Mouse (Mus musculus): ENCODE measurements around the gene Pcbp4. TPM values are rescaled to one million over a fixed set of nuclear protein-coding genes. Genes with fewer than 3 reads are reported as not detected.

The Pcbp4 gene
- polyA plus RNA-seq, 1 experiment from 2014 or later, result 32.6 TPM

GRCm38 (mm10) chr9:106451899-106452298 lies 1.2 kb upstream of the Pcbp4 start:
- ATAC-seq, result no peak
- H3K27me3 ChIP-seq (replicated peaks; ENCODE audit: control insufficient read depth, insufficient read depth, low read length), result no peaks in the 10 kb centered on the region
- H3K4me1 ChIP-seq (ENCODE audit: control insufficient read depth, insufficient read depth, low read length), result peaks cover 65% of the 10 kb centered on the region
- H3K4me3 ChIP-seq (ENCODE audit: low read length), result no peak overlapping the region
- H3K4me2 ChIP-seq (ENCODE audit: low read depth, low read length), result no peak overlapping the region
- no peaks in the 10 kb centered on the region for H3K36me3 ChIP-seq (ENCODE audit: control insufficient read depth, insufficient read depth, low read length)
- H3K9me3 ChIP-seq (ENCODE audit: control insufficient read depth, low read length), result no peaks in the 10 kb centered on the region
- WGBS, result 55% methylated on average over 2 of the region's 2 CpGs
- H3K27ac ChIP-seq (ENCODE audit: low read length), result no peak overlapping the region
- no peak overlapping the region for H3K9ac ChIP-seq (ENCODE audit: low read depth, low read length)

- Histone ChIP-seq H3K4me1 (ENCODE audit: control insufficient read depth, insufficient read depth, low read length) (peaks cover 70% of the 10 kb centered on the region), H3K9me3 (ENCODE audit: control insufficient read depth, low read length) (no peaks in the 10 kb centered on the region), H3K36me3 (ENCODE audit: control insufficient read depth, insufficient read depth, low read length) (no peaks in the 10 kb centered on the region), H3K27ac (ENCODE audit: low read length) (0 out of 2 replicates have a peak overlapping the region, but pooled peaks have one; percentile 7), H3K9ac (ENCODE audit: low read depth, low read length) (no peak overlapping the region), H3K4me2 (ENCODE audit: low read depth, low read length) (no peak overlapping the region), H3K27me3 (replicated peaks; ENCODE audit: control insufficient read depth, insufficient read depth, low read length) (no peaks in the 10 kb centered on the region), H3K4me3 (ENCODE audit: low read length) (no peak overlapping the region)
- WGBS, result 40% methylated on average over 6 of the region's 6 CpGs
- no peak for ATAC-seq
Measured at GRCm38 (mm10) chr9:106452351-106452750, 740 bp upstream of the Pcbp4 start.

GRCm38 (mm10) chr9:106452821-106453220 lies 270 bp upstream of the Pcbp4 start:
- Histone ChIP-seq H3K36me3 (ENCODE audit: control insufficient read depth, insufficient read depth, low read length) (no peaks in the 10 kb centered on the region), H3K4me2 (ENCODE audit: low read depth, low read length) (peak overlapping the region; percentile 97), H3K27me3 (replicated peaks; ENCODE audit: control insufficient read depth, insufficient read depth, low read length) (no peaks in the 10 kb centered on the region), H3K4me1 (ENCODE audit: control insufficient read depth, insufficient read depth, low read length) (peaks cover 70% of the 10 kb centered on the region), H3K4me3 (ENCODE audit: low read length) (peak overlapping the region; percentile 71), H3K27ac (ENCODE audit: low read length) (0 out of 2 replicates have a peak overlapping the region, but pooled peaks have one; percentile 7), H3K9me3 (ENCODE audit: control insufficient read depth, low read length) (no peaks in the 10 kb centered on the region), H3K9ac (ENCODE audit: low read depth, low read length) (peak overlapping the region; percentile 83; the same call in 1 of the 2 replicates)
- ATAC-seq, result no peak
- 10% methylated on average over 7 of the region's 7 CpGs for WGBS

GRCm38 (mm10) chr9:106454071-106454761 lies 1.1 kb downstream of the Pcbp4 start:
- Histone ChIP-seq H3K9ac (ENCODE audit: low read depth, low read length) (peak overlapping the region; percentile 81), H3K27me3 (replicated peaks; ENCODE audit: control insufficient read depth, insufficient read depth, low read length) (no peaks in the 10 kb centered on the region), H3K9me3 (ENCODE audit: control insufficient read depth, low read length) (no peaks in the 10 kb centered on the region), H3K4me2 (ENCODE audit: low read depth, low read length) (peak overlapping the region; percentile 97), H3K27ac (ENCODE audit: low read length) (peak overlapping the region; percentile 63), H3K36me3 (ENCODE audit: control insufficient read depth, insufficient read depth, low read length) (no peaks in the 10 kb centered on the region), H3K4me3 (ENCODE audit: low read length) (peak overlapping the region; percentile 71), H3K4me1 (ENCODE audit: control insufficient read depth, insufficient read depth, low read length) (peaks cover 58% of the 10 kb centered on the region)
- WGBS, result 4% methylated on average over 19 of the region's 20 CpGs
- peak; percentile 23 for ATAC-seq

GRCm38 (mm10) chr9:106454888-106455681 lies 2.0 kb downstream of the Pcbp4 start:
- no peaks in the 10 kb centered on the region for H3K27me3 ChIP-seq (replicated peaks; ENCODE audit: control insufficient read depth, insufficient read depth, low read length)
- peak overlapping the region; percentile 71 for H3K4me3 ChIP-seq (ENCODE audit: low read length)
- no peak for ATAC-seq
- H3K9ac ChIP-seq (ENCODE audit: low read depth, low read length), result peak overlapping the region; percentile 81
- WGBS, result 9% methylated on average over 17 of the region's 17 CpGs
- H3K4me1 ChIP-seq (ENCODE audit: control insufficient read depth, insufficient read depth, low read length), result peaks cover 53% of the 10 kb centered on the region
- H3K9me3 ChIP-seq (ENCODE audit: control insufficient read depth, low read length), result no peaks in the 10 kb centered on the region
- peak overlapping the region; percentile 97 for H3K4me2 ChIP-seq (ENCODE audit: low read depth, low read length)
- peak overlapping the region; percentile 55; the same call in 1 of the 2 replicates for H3K27ac ChIP-seq (ENCODE audit: low read length)
- no peaks in the 10 kb centered on the region for H3K36me3 ChIP-seq (ENCODE audit: control insufficient read depth, insufficient read depth, low read length)

- H3K9ac ChIP-seq (ENCODE audit: low read depth, low read length), result peak overlapping the region; percentile 32
- H3K9me3 ChIP-seq (ENCODE audit: control insufficient read depth, low read length), result no peaks in the 10 kb centered on the region
- 47% methylated on average over 15 of the region's 15 CpGs for WGBS
- no peaks in the 10 kb centered on the region for H3K27me3 ChIP-seq (replicated peaks; ENCODE audit: control insufficient read depth, insufficient read depth, low read length)
- H3K4me1 ChIP-seq (ENCODE audit: control insufficient read depth, insufficient read depth, low read length), result peaks cover 41% of the 10 kb centered on the region
- H3K4me3 ChIP-seq (ENCODE audit: low read length), result no peak overlapping the region
- H3K4me2 ChIP-seq (ENCODE audit: low read depth, low read length), result peak overlapping the region; percentile 1
- peak overlapping the region; percentile 26; the same call in 1 of the 2 replicates for H3K27ac ChIP-seq (ENCODE audit: low read length)
- ATAC-seq, result no peak
- H3K36me3 ChIP-seq (ENCODE audit: control insufficient read depth, insufficient read depth, low read length), result no peaks in the 10 kb centered on the region
Measured at GRCm38 (mm10) chr9:106456325-106457162, 3.5 kb downstream of the Pcbp4 start.

GRCm38 (mm10) chr9:106457163-106457559 lies 4.1 kb downstream of the Pcbp4 start:
- 0 out of 2 replicates have a peak overlapping the region, but pooled peaks have one; percentile 1 for H3K4me2 ChIP-seq (ENCODE audit: low read depth, low read length)
- no peaks in the 10 kb centered on the region for H3K27me3 ChIP-seq (replicated peaks; ENCODE audit: control insufficient read depth, insufficient read depth, low read length)
- no peak for ATAC-seq
- whole genome bisulfite sequencing, result 59% methylated on average over 9 of the region's 9 CpGs
- H3K9ac ChIP-seq (ENCODE audit: low read depth, low read length), result peak overlapping the region; percentile 32; the same call in 1 of the 2 replicates
- no peak overlapping the region for H3K4me3 ChIP-seq (ENCODE audit: low read length)
- H3K27ac ChIP-seq (ENCODE audit: low read length), result peak overlapping the region; percentile 26; the same call in 1 of the 2 replicates
- H3K4me1 ChIP-seq (ENCODE audit: control insufficient read depth, insufficient read depth, low read length), result peaks cover 41% of the 10 kb centered on the region
- H3K9me3 ChIP-seq (ENCODE audit: control insufficient read depth, low read length), result no peaks in the 10 kb centered on the region
- no peaks in the 10 kb centered on the region for H3K36me3 ChIP-seq (ENCODE audit: control insufficient read depth, insufficient read depth, low read length)

GRCm38 (mm10) chr9:106457920-106458319 lies 4.8 kb downstream of the Pcbp4 start:
- no peaks in the 10 kb centered on the region for H3K27me3 ChIP-seq (replicated peaks; ENCODE audit: control insufficient read depth, insufficient read depth, low read length)
- no peak for ATAC-seq
- no peak overlapping the region for H3K4me2 ChIP-seq (ENCODE audit: low read depth, low read length)
- no peak overlapping the region for H3K27ac ChIP-seq (ENCODE audit: low read length)
- no peak overlapping the region for H3K4me3 ChIP-seq (ENCODE audit: low read length)
- H3K4me1 ChIP-seq (ENCODE audit: control insufficient read depth, insufficient read depth, low read length), result peaks cover 37% of the 10 kb centered on the region
- 70% methylated on average over 5 of the region's 5 CpGs for WGBS
- H3K9ac ChIP-seq (ENCODE audit: low read depth, low read length), result no peak overlapping the region
- no peaks in the 10 kb centered on the region for H3K9me3 ChIP-seq (ENCODE audit: control insufficient read depth, low read length)
- H3K36me3 ChIP-seq (ENCODE audit: control insufficient read depth, insufficient read depth, low read length), result no peaks in the 10 kb centered on the region

GRCm38 (mm10) chr9:106459946-106460345 lies 6.9 kb downstream of the Pcbp4 start:
- no peaks in the 10 kb centered on the region for H3K36me3 ChIP-seq (ENCODE audit: control insufficient read depth, insufficient read depth, low read length)
- no peak overlapping the region for H3K27ac ChIP-seq (ENCODE audit: low read length)
- no peak overlapping the region for H3K4me3 ChIP-seq (ENCODE audit: low read length)
- no peak for ATAC-seq
- H3K27me3 ChIP-seq (replicated peaks; ENCODE audit: control insufficient read depth, insufficient read depth, low read length), result peaks cover 10% of the 10 kb centered on the region; the same call in 1 of the 2 replicates
- H3K4me1 ChIP-seq (ENCODE audit: control insufficient read depth, insufficient read depth, low read length), result peaks cover 33% of the 10 kb centered on the region
- H3K4me2 ChIP-seq (ENCODE audit: low read depth, low read length), result no peak overlapping the region
- WGBS, result 75% methylated on average over 15 of the region's 15 CpGs
- no peaks in the 10 kb centered on the region for H3K9me3 ChIP-seq (ENCODE audit: control insufficient read depth, low read length)
- H3K9ac ChIP-seq (ENCODE audit: low read depth, low read length), result no peak overlapping the region

Measured in intestine, embryonic 16.5 days (tissue).